Mouse (Mus musculus) forelimb bud, embryonic 11.5 days (tissue): Measurements from ENCODE around the gene Lmna.

Experiments used
- DNase-seq: peaks from one replicate; pipeline ENCODE4 v3.0.0-alpha.2; 2012; ENCODE audit warnings: low read depth, low spot score

Gene Lmna

DNA sequence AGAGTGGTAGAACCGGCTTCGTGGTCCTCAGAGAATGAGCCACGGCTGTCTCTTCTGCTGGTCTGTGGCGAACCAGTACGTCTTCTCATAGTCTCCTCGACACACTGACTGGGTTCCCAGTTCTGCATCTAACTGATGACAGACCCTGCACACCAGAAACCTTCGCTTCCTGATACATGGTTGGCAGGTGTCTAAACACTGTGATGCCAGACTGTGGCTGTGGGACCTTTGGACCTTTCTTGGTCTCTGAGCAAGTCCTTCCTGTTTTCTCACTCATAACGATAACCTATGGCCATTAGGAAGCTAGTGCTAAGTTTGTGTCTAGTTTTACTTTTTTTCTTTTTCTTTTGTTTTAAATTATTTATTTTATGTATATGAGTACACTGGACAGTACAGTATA, 61.3 kb downstream of the Lmna start:
- DNase-seq: no peak

DNA sequence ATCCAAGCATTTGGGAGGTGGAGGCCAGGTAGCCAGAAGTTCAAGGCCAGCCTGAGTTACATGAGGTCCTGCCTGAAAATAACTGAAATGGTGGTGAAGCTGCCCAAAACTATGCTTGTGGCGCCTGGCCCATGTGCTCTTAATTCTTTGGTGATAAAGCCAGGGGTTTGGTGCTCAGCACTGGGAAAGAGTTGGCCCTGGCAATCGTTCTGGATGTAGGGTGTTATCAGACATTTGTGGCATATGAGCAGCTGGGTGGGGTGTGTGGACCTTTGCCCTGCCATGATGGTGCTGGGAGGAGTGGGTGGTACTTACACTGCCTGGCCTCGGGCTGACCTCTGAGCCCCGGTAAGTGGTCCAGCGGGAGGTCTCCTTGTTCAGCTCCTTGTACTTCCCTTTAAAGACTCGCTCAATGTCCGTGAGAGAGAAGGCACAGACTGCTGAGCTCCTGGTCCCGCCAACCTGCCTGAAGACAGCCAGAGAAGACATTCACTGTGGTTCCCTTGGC, 62.0 kb downstream of the Lmna start:
- no peak for DNase-seq

DNA sequence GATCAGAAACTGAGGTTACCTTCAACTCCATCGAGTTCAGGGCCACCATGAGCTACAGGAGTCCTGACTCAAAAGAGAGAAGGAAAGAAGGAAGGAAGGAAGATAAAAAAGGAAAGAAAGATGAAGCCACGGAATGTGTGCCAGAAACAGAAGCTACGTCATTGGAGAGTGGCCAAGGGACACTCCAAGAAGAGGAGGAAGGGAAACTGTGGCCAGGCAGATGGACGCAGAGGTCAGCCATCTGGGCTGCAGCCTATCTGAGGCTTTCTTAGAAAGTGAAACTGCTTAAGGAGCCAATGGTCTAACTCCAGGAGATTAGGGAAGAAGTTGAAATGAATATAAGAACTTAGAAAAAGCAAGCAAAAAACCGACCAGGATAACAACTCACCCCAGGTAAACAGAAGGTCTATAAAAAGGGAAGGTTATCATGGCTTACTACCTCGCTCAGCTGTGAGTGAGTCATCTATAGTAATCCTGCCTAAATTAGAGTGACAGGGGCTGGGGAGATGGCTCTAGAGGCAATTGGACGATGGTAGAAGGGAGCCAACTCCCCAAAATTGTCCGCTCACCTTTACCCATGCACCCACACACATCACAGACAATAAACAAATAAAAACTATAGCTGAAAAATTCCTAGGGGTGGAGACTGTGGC, 63.2 kb downstream of the Lmna start:
- DNase-seq: no peak

DNA sequence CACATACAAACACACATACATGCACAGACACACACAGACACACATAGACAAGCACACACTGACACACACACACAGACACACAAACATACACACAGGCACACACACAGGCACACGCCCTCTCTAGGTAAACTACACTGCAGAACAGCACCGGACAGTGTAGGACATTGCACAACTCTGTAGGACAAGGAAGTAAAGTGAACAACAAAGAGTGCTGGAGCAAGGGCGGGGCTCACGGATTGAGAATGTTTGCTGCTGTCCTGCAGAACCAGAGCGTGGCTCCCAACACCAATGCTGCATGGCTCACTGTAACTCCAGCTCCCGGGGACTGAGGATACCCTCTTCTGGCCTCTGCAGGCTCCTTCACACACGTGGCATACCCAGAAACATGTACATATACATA, 66.9 kb downstream of the Lmna start:
- no peak for DNase-seq

DNA sequence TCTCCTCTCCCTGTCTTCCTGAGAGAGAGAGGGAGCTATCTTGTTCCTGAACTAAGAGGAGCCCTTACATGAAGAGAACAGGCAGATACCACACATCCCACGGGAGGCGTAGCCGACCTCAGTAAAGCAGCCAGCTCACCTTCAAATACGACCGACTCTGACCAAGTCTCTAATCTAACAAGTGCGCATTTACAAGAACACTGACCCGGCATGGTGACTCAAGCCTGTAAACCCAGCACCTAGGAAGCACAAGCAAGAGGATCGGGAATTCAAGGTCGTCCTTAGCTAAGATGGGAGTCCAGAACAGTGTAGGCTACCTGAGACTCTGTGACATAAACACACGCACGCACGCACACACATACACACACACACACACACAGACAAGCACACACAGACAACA, 67.3 kb downstream of the Lmna start:
- no peak for DNase-seq

DNA sequence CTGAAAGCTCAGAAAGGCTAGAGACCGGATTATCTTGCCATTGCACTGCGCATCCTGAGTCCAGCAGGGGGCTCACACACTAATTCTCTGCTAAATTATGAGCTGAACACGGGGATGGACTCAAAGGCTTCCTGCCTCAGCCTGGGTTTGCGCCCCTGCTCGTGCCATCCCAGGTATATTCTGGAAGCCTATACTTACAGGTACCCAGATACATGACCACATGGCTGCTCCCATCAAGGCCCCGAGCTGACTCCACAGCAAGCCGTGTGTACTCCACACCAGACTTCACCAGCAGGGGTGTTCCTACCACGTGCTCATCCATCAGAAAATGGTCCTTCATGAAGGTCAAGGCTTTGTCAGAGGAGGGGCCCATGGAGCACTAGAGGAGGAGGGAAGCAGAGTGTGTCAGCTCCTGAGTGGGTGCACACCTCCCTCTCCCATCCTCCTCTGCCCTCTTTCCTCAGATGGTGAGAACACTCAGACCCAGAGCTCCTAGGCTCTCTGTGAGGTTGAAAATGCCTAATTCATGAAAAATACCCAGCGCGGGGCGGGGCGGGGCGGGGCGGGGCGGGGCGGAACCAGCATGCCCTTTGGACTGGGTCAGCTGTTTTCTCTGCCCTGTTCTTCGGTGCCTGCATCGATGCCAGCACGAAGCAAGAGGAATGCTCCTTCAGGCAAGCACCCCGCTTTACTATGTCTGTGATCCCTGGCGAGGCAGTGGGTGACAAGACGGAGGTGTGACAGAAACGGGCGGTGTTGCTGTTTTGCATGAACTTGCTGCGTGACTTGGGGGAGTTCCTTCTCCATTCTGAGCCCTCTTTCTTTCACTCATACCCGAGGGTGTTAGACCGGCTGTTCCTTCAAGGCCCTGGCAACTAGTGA, 69.0 kb downstream of the Lmna start:
- no peak for DNase-seq

DNA sequence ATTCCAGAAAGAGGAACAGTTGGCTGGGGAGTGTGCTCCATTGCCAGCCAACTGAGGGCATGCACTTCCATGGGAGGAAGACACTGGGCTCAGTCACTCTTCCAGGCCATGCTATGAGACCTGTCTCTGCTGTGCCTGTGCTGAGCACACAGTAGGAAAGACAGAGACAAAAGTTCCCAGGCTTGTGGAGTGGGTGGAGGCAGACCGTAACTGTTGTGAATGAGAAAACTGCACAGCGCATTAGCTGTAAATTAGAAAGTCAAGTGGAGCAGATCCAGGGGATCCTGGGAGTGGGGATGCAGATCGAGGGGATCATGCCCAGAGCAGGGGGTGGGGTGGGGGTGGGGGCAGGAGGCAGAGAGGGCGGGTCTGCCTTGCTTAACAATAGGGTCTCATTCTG, 70.2 kb downstream of the Lmna start:
- DNase-seq: no peak

DNA sequence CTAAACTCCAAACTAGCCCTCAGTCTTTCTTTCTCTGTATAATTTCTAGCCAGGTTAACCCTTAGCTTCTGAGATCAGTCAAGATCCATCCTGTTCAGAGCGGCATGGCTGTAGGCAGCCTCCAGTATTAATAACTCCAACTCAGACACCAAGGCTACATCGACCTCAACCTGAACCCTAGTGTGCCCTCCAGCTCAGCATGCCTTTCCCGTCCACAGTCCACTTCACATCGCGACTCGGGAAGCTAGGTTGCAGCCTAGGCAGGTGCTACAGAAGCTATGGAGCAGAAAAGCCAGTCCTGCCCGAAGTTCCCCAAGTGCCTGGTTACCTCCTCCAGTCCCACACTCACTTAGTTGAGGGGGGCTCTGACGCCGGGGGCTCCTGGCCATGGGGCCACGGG, 72.3 kb downstream of the Lmna start:
- DNase-seq: no peak

DNA sequence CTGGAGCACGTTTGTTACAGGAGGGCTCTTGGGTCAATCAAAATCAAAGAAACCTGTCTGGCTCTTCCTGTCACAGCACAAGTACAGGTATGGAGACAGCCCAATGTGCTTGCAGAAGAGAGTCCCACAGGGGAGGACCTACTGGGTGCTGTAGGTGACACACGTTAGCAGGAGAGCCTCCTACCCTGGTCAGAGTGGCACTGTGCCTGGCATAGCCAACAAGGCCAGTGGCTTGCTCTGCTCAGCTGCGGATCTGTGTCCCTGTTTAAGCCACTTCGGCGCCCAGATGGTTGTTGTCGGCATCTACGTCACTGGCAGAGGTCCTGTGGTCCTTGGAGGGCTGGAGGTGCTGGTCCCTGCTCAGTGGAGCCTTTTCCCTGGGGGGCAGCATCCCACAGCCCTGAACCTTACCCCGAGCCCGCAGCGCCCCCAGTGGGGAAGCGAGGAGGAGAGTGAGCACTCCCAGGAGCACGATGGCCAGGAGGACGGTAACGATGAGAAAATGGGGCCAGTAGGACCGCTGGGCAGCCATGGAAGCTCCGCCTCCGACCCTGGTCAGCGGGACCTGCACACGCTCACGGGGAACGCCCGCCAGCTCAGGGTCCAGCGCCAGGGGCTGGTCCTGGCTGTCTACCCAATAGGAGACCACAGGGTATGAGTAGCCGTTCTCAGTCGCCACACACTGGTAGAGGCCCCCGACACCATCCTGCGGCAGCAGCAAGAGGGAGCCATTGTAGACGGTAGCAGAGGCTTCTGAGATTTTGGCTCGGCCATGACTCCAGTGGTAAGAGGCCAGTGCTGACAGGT, 73.2 kb downstream of the Lmna start:
- DNase-seq: peak; percentile 76

DNA sequence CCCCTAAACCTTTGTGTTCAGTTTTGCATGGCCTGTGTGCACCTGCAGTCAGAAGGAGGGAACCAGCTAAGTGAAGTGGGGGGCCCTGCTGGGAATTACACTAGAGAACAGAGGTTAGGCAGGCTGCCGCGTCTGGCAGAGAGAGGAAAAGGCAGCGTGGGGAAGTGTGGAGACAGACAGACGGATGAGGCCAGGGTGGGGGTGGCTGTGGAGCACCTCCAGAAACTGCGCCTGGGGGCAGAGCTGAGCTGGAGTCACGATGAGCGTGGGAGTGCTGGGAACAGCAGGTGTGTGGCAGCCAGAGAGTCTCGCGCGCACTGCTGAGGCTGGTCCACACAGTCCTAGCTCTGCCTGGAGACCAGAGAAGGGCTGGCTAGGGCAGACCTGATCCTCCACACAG, 74.2 kb downstream of the Lmna start:
- no peak for DNase-seq
